Mouse (Mus musculus) gastrocnemius, postnatal 4 days (tissue): ENCODE results near the gene Tsga13. TPM values are rescaled to one million over a fixed set of nuclear protein-coding genes. Genes with fewer than 3 reads are reported as not detected.
A peak's percentile ranks its signal among the peaks of the same experiment; 100 is the strongest.

ENCODE experiments used
- DNase-seq, 2 experiments: peaks; one replicate each; pipeline ENCODE4 v3.0.0; 2021 to 2022; ENCODE audit warnings: low spot score in 2 of 2, mixed read lengths in 2 of 2
- long read RNA-seq, 2 experiments: library from polyadenylated mRNA; stranded (forward); transcript quantifications; one replicate each; pipeline ENCODE4 v2.0.0; 2021
- total RNA-seq, 2 experiments: library from RNA; stranded (reverse); gene quantifications; 2 replicates each; pipeline ENCODE4 v1.2.3; 2021

The Tsga13 gene
- total RNA-seq, result under 1 TPM; 0.52 to 0.96 TPM
- long read RNA-seq, experiment 1, partial matches to known transcripts, result 0 of 1 reads
- long read RNA-seq, experiment 1, other reads (novel, unspliced or antisense), result 1 of 1 reads
- long read RNA-seq, experiment 2, partial matches to known transcripts, result 0 of 1 reads
- long read RNA-seq, experiment 2, other reads (novel, unspliced or antisense), result 1 of 1 reads

- no peak for DNase-seq
These were observed at the start of gene Tsga13 for GRCm38 (mm10) chr6:30915473-30915872. Tsga13 (minus strand) TSS chr6:30915573.

GRCm38 (mm10) chr6:30958736-30959540, 43.6 kb upstream of the Tsga13 start, which contains the start of gene Klf14:
Klf14 (minus strand) TSS chr6:30959078.
- peak; percentile 62 to 78 for DNase-seq

GRCm38 (mm10) chr6:30957784-30958735, 42.7 kb upstream of the Tsga13 start:
- DNase-seq, result no peak

- DNase-seq, result no peak
These were observed 23.9 kb upstream of the Tsga13 start for GRCm38 (mm10) chr6:30939264-30939663.

GRCm38 (mm10) chr6:30922821-30923220, 7.4 kb upstream of the Tsga13 start:
- DNase-seq, result no peak

GRCm38 (mm10) chr6:30921826-30922225, 6.5 kb upstream of the Tsga13 start:
- no peak for DNase-seq

GRCm38 (mm10) chr6:30920834-30921675, 5.7 kb upstream of the Tsga13 start:
- DNase-seq, result peak in 1 of 2 experiments; percentile 41

- DNase-seq, result no peak
These were observed 7.4 kb downstream of the Tsga13 start for GRCm38 (mm10) chr6:30907970-30908369.

- no peak for DNase-seq
These were observed 10.5 kb downstream of the Tsga13 start for GRCm38 (mm10) chr6:30904911-30905310.

GRCm38 (mm10) chr6:30904033-30904432, 11.3 kb downstream of the Tsga13 start:
- DNase-seq, result no peak

- no peak for DNase-seq
These were observed 17.9 kb downstream of the Tsga13 start for GRCm38 (mm10) chr6:30897520-30897919.

GRCm38 (mm10) chr6:30896986-30897327, 18.4 kb downstream of the Tsga13 start:
- no peak for DNase-seq

GRCm38 (mm10) chr6:30896195-30896985, 19.0 kb downstream of the Tsga13 start, which contains the start of gene Copg2:
Copg2 (minus strand) TSS chr6:30896794.
- DNase-seq, result peak; percentile 95

GRCm38 (mm10) chr6:30895819-30896194, 19.6 kb downstream of the Tsga13 start:
- DNase-seq, result peak in 1 of 2 experiments; percentile 12

- no peak for DNase-seq
These were observed 22.3 kb downstream of the Tsga13 start for GRCm38 (mm10) chr6:30893081-30893480.

- no peak for DNase-seq
These were observed 23.6 kb downstream of the Tsga13 start for GRCm38 (mm10) chr6:30891761-30892160.

- DNase-seq, result no peak
These were observed 30.5 kb downstream of the Tsga13 start for GRCm38 (mm10) chr6:30884856-30885255.

- no peak for DNase-seq
These were observed 31.9 kb downstream of the Tsga13 start for GRCm38 (mm10) chr6:30883491-30883890.

- no peak for DNase-seq
These were observed 38.7 kb downstream of the Tsga13 start for GRCm38 (mm10) chr6:30876661-30877060.

- no peak for DNase-seq
These were observed 48.9 kb downstream of the Tsga13 start for GRCm38 (mm10) chr6:30866501-30866900.
